Mouse (Mus musculus) T-helper 2 cell (primary cell): ENCODE measurements around the gene Try10.
"Not testable (repeated sequence)": the region's sequence is repeated elsewhere in the genome, so short reads cannot be mapped to it uniquely, and the experiment has no call there.

ENCODE experiments used
- in situ Hi-C: fragments of 300-600 bp; cut with MboI, MseI; formaldehyde crosslinking; loops from one replicate; pipeline ENCODE4 v1.15.1; 2025; ENCODE audit warnings: high pct_unique_total_duplicates

Try10 gene

DNA sequence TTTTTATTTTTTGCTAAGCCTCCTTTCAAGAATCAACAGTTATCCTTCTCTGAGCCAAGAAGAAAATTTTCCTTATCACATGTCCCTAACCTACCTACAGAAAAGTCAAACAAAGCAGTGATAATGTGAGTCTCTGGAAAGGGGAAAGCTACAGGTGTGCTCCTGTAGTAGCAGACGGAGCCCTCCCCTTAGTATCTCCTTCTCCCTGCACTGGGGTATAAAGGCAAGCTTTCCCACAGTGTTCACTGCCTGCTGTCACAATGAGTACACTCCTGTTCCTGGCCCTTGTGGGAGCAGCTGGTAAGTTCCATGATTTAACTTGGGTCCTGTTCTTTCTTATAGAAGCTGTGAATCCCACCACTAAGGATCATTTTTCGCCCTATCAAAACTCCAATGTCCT is at the start of gene Try10:
TSS of gene Try10 (plus strand) at position 174 of the 400 bp plus-strand sequence.
- in situ Hi-C loops, result no loop called here

DNA sequence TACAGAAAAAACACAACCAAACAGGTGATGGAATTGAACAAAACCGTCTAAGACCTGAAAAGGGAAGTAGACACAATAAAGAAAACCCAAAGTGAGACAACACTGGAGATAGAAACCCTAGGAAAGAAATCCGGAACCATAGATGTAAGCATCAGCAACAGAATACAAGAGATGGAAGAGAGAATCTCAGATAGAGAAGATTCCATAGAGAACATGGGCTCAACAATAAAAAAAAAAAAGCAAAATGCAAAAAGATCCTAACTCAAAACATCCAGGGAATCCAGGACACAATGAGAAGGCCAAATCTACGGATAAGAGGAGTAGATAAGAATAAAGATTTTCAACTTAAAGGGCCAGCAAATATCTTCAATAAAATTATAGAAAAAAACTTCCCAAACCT is 37.2 kb upstream of the Try10 start, which contains the start of gene Try5:
TSS of gene Try5 (minus strand) at position 101 of the 400 bp plus-strand sequence.
- in situ Hi-C loops, result not testable (repeated sequence)

DNA sequence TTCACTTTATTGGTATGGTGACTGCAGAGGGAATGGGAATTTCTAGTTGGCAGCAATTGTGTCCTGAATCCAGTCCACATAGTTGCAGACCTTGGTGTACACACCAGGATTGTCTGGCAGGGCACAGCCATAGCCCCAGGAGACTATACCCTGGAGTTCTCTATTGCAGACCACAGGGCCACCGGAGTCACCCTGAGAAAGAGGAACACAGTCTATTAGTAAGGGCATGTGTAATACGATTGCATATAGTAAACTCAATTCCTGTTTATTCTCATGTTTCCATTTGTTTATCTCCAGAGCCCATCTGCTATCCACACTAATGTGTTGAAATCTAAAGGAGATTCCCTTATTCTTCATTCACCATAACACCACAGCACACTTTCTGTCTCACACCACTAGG is 19.9 kb downstream of the Try10 start:
- in situ Hi-C loops, result not testable (repeated sequence)

DNA sequence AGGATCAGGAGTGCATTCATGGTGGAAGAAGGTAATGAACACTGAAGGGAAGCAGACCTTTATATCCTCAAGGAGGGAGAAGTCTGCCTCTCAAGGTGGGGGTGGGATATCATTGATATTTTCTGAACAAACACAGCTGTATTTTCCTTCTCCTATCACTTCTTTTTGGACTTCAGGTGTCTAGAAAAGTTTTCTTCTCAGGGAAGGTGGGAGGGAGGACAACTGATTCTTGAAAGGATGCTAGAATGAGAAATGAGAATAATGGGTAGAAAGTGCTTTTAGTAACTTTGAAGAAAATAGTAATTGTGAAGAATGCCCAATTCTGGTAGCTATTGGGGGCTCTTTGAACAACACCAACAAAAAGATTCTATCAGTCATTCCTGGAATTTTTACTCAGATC is 23.7 kb downstream of the Try10 start, which contains the start of gene Prss3:
TSS of gene Prss3 (minus strand) at position 101 of the 400 bp plus-strand sequence.
- in situ Hi-C loops, result not testable (repeated sequence)

DNA sequence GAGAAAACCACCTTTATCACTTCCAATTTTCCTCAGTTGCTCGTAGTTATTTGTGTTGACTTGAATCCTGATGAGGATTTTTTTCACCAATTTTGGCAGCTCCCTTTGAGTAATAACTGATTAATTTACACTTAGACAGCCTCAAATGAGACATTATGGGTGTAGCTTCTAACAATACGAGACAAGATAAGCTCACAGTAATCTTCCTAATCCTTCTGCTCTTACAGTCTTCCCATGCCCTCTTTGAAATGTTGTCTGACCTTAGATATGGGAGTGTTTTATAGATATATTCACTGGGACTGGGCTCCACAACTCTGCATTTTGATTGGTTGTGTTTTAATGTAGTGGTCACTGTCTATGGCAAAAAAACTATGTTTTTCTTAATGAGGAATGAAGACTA is 32.9 kb downstream of the Try10 start:
- in situ Hi-C loops, result no loop called here

DNA sequence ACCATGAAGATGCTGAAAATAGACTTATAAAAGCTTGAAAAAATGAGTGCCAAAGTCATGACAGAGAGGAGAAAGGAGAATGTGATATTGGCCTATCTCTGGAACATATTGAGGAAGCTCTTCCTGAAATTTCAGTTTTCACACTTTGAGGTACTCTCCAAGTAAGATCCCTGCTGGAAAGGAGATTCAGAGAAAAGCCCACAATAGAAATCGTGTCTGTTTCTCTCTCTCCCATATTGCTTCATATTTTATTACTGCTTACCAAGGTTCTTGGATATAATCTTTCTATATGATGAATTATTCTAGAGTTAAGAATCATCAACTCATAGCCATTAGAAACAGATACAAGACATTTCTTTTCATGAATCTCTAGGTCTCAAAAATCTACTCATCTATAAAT is 37.7 kb downstream of the Try10 start:
- in situ Hi-C loops, result not testable (repeated sequence)

DNA sequence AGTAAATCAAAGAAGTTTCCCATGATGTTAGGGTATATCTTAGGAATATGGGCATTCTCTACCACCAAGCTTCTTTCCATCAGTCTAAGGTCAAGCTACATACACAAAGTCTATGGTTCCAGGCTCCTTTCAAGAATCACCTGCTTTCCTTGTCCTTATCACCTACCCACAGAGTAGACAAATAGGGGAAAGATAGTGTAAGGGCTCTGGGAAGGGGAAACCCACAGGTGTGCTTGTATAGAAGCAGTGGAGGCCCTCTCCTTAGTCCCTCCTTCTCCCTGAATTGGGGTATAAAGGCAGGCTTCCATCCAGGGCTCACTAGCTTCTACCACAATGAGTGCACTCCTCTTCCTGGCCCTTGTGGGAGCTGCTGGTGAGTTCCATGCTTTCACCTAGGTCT is 38.2 kb downstream of the Try10 start, which contains the start of gene Gm5771:
TSS of gene Gm5771 (plus strand) at position 301 of the 400 bp plus-strand sequence.
- in situ Hi-C loops, result not testable (repeated sequence)
